Mouse (Mus musculus): ENCODE data around the gene Sidt2.

- TF ChIP-seq CTCF (IDR thresholded peaks at IDR 0.05; ENCODE audit: low read depth): no peak
- no peak for TF ChIP-seq EP300 (IDR thresholded peaks at IDR 0.05; ENCODE audit: low read depth)
Measured at GRCm38 (mm10) chr9:45935628-45936210, 19.3 kb downstream of the Sidt2 start, which contains the start of gene Tagln.

Measured in heart, postnatal 0 days (tissue).